Mouse (Mus musculus): ENCODE data around the gene Raf1. TPM values are rescaled to one million over a fixed set of nuclear protein-coding genes. Genes with fewer than 3 reads are reported as not detected.

Gene Raf1
- polyA plus RNA-seq, 1 experiment from 2014 or later, result 141 TPM

- DNase-seq (ENCODE audit: low spot score), result no peak
- Histone ChIP-seq H3K27me3 (ENCODE audit: control insufficient read depth, insufficient read depth, low read length) (no peaks in the 10 kb centered on the region), H3K4me2 (ENCODE audit: low read depth, severe bottlenecking) (no peak overlapping the region), H3K4me3 (ENCODE audit: low read depth, low read length) (no peak overlapping the region), H3K4me1 (ENCODE audit: control insufficient read depth, insufficient read depth, low read length) (no peaks in the 10 kb centered on the region), H3K27ac (replicated peaks; ENCODE audit: low read depth, low read length) (no peak overlapping the region), H3K9ac (ENCODE audit: low read length) (no peak overlapping the region), H3K9me3 (ENCODE audit: control insufficient read depth, low read length) (no peaks in the 10 kb centered on the region), H3K36me3 (ENCODE audit: control insufficient read depth, insufficient read depth, low read length) (peaks cover 3% of the 10 kb centered on the region)
- 79% methylated on average over 6 of the region's 6 CpGs for WGBS
- no peak for ATAC-seq (ENCODE audit: insufficient number of reproducible peaks, low FRiP score, low TSS enrichment, low read depth)
These were observed 92.9 kb downstream of the Raf1 start for GRCm38 (mm10) chr6:115583430-115584125.

GRCm38 (mm10) chr6:115582328-115583115 lies 93.9 kb downstream of the Raf1 start:
- peaks cover 5% of the 10 kb centered on the region for H3K36me3 ChIP-seq (ENCODE audit: control insufficient read depth, insufficient read depth, low read length)
- 88% methylated on average over 10 of the region's 10 CpGs for WGBS
- H3K27me3 ChIP-seq (ENCODE audit: control insufficient read depth, insufficient read depth, low read length), result no peaks in the 10 kb centered on the region
- DNase-seq (ENCODE audit: low spot score), result no peak
- H3K9me3 ChIP-seq (ENCODE audit: control insufficient read depth, low read length), result no peaks in the 10 kb centered on the region
- H3K9ac ChIP-seq (ENCODE audit: low read length), result no peak overlapping the region
- H3K4me3 ChIP-seq (ENCODE audit: low read depth, low read length), result no peak overlapping the region
- H3K4me2 ChIP-seq (ENCODE audit: low read depth, severe bottlenecking), result no peak overlapping the region
- no peak overlapping the region for H3K27ac ChIP-seq (replicated peaks; ENCODE audit: low read depth, low read length)
- H3K4me1 ChIP-seq (ENCODE audit: control insufficient read depth, insufficient read depth, low read length), result no peaks in the 10 kb centered on the region
- no peak for ATAC-seq (ENCODE audit: insufficient number of reproducible peaks, low FRiP score, low TSS enrichment, low read depth)

- peaks cover 10% of the 10 kb centered on the region for H3K36me3 ChIP-seq (ENCODE audit: control insufficient read depth, insufficient read depth, low read length)
- no peaks in the 10 kb centered on the region for H3K4me1 ChIP-seq (ENCODE audit: control insufficient read depth, insufficient read depth, low read length)
- ATAC-seq (ENCODE audit: insufficient number of reproducible peaks, low FRiP score, low TSS enrichment, low read depth), result no peak
- WGBS, result 83% methylated on average over 3 of the region's 3 CpGs
- H3K9ac ChIP-seq (ENCODE audit: low read length), result no peak overlapping the region
- no peak overlapping the region for H3K4me2 ChIP-seq (ENCODE audit: low read depth, severe bottlenecking)
- no peak for DNase-seq (ENCODE audit: low spot score)
- H3K9me3 ChIP-seq (ENCODE audit: control insufficient read depth, low read length), result no peaks in the 10 kb centered on the region
- no peaks in the 10 kb centered on the region for H3K27me3 ChIP-seq (ENCODE audit: control insufficient read depth, insufficient read depth, low read length)
- no peak overlapping the region for H3K27ac ChIP-seq (replicated peaks; ENCODE audit: low read depth, low read length)
- no peak overlapping the region for H3K4me3 ChIP-seq (ENCODE audit: low read depth, low read length)
These were observed 95.6 kb downstream of the Raf1 start for GRCm38 (mm10) chr6:115580810-115581209.

- peaks cover 10% of the 10 kb centered on the region for H3K36me3 ChIP-seq (ENCODE audit: control insufficient read depth, insufficient read depth, low read length)
- H3K4me1 ChIP-seq (ENCODE audit: control insufficient read depth, insufficient read depth, low read length), result no peaks in the 10 kb centered on the region
- no peak overlapping the region for H3K4me2 ChIP-seq (ENCODE audit: low read depth, severe bottlenecking)
- no peak overlapping the region for H3K27ac ChIP-seq (replicated peaks; ENCODE audit: low read depth, low read length)
- no peaks in the 10 kb centered on the region for H3K9me3 ChIP-seq (ENCODE audit: control insufficient read depth, low read length)
- DNase-seq (ENCODE audit: low spot score), result no peak
- 96% methylated on average over 9 of the region's 9 CpGs for WGBS
- no peak overlapping the region for H3K9ac ChIP-seq (ENCODE audit: low read length)
- ATAC-seq (ENCODE audit: insufficient number of reproducible peaks, low FRiP score, low TSS enrichment, low read depth), result no peak
- no peaks in the 10 kb centered on the region for H3K27me3 ChIP-seq (ENCODE audit: control insufficient read depth, insufficient read depth, low read length)
- no peak overlapping the region for H3K4me3 ChIP-seq (ENCODE audit: low read depth, low read length)
These were observed 98.5 kb downstream of the Raf1 start for GRCm38 (mm10) chr6:115577941-115578340.

GRCm38 (mm10) chr6:115577407-115577806 lies 99.0 kb downstream of the Raf1 start:
- no peaks in the 10 kb centered on the region for H3K4me1 ChIP-seq (ENCODE audit: control insufficient read depth, insufficient read depth, low read length)
- no peaks in the 10 kb centered on the region for H3K9me3 ChIP-seq (ENCODE audit: control insufficient read depth, low read length)
- 83% methylated on average over 5 of the region's 5 CpGs for WGBS
- no peak overlapping the region for H3K9ac ChIP-seq (ENCODE audit: low read length)
- no peak for ATAC-seq (ENCODE audit: insufficient number of reproducible peaks, low FRiP score, low TSS enrichment, low read depth)
- no peak overlapping the region for H3K4me2 ChIP-seq (ENCODE audit: low read depth, severe bottlenecking)
- H3K4me3 ChIP-seq (ENCODE audit: low read depth, low read length), result no peak overlapping the region
- no peak for DNase-seq (ENCODE audit: low spot score)
- H3K27ac ChIP-seq (replicated peaks; ENCODE audit: low read depth, low read length), result no peak overlapping the region
- no peaks in the 10 kb centered on the region for H3K27me3 ChIP-seq (ENCODE audit: control insufficient read depth, insufficient read depth, low read length)
- peaks cover 10% of the 10 kb centered on the region for H3K36me3 ChIP-seq (ENCODE audit: control insufficient read depth, insufficient read depth, low read length)

- DNase-seq (ENCODE audit: low spot score) (no peak), ATAC-seq (ENCODE audit: insufficient number of reproducible peaks, low FRiP score, low TSS enrichment, low read depth) (no peak)
- H3K9me3 ChIP-seq (ENCODE audit: control insufficient read depth, low read length), result no peaks in the 10 kb centered on the region
- H3K9ac ChIP-seq (ENCODE audit: low read length), result no peak overlapping the region
- no peak overlapping the region for H3K4me3 ChIP-seq (ENCODE audit: low read depth, low read length)
- H3K4me1 ChIP-seq (ENCODE audit: control insufficient read depth, insufficient read depth, low read length), result no peaks in the 10 kb centered on the region
- WGBS, result 90% methylated on average over 7 of the region's 7 CpGs
- no peak overlapping the region for H3K27ac ChIP-seq (replicated peaks; ENCODE audit: low read depth, low read length)
- H3K27me3 ChIP-seq (ENCODE audit: control insufficient read depth, insufficient read depth, low read length), result no peaks in the 10 kb centered on the region
- H3K4me2 ChIP-seq (ENCODE audit: low read depth, severe bottlenecking), result no peak overlapping the region; the same call in 1 of the 2 replicates
- H3K36me3 ChIP-seq (ENCODE audit: control insufficient read depth, insufficient read depth, low read length), result peaks cover 14% of the 10 kb centered on the region
These were observed 102.3 kb downstream of the Raf1 start for GRCm38 (mm10) chr6:115574171-115574570.

Other genes with a start within 250 kb of the Raf1 start
- gene Tsen2, start 132.0 kb downstream of the Raf1 start, polyA plus RNA-seq (2014; fragmentation: Nextera tagmentation; extraction: Ambion mirVana), result 27.5 and 31.3 TPM in 2 replicates
- 0.10 TPM in 1 of 2 replicates, not detected in the other for gene Mkrn2os, start 84.1 kb downstream of the Raf1 start, polyA plus RNA-seq (2014; fragmentation: Nextera tagmentation; extraction: Ambion mirVana)
- 26.0 and 27.1 TPM in 2 replicates for gene Mkrn2, start 74.7 kb downstream of the Raf1 start, polyA plus RNA-seq (2014; fragmentation: Nextera tagmentation; extraction: Ambion mirVana)
- 2.2 and 2.6 TPM in 2 replicates for gene Tmem40, start 85.8 kb upstream of the Raf1 start, polyA plus RNA-seq (2014; fragmentation: Nextera tagmentation; extraction: Ambion mirVana)
- 58.4 and 64.3 TPM in 2 replicates for gene Cand2, start 97.9 kb upstream of the Raf1 start, polyA plus RNA-seq (2014; fragmentation: Nextera tagmentation; extraction: Ambion mirVana)
- 2,129 and 2,157 TPM in 2 replicates for gene Rpl32, start 132.1 kb upstream of the Raf1 start, polyA plus RNA-seq (2014; fragmentation: Nextera tagmentation; extraction: Ambion mirVana)
- 0.40 and 0.72 TPM in 2 replicates for gene Efcab12, start 161.8 kb upstream of the Raf1 start, polyA plus RNA-seq (2014; fragmentation: Nextera tagmentation; extraction: Ambion mirVana)
- gene Mbd4, start 176.7 kb upstream of the Raf1 start, polyA plus RNA-seq (2014; fragmentation: Nextera tagmentation; extraction: Ambion mirVana), result 32.5 and 34.6 TPM in 2 replicates
- 29.4 and 32.8 TPM in 2 replicates for gene Ift122, start 176.8 kb upstream of the Raf1 start, polyA plus RNA-seq (2014; fragmentation: Nextera tagmentation; extraction: Ambion mirVana)

All from limb, embryonic 11.5 days (tissue).